ENCODE assay signal across 24 mouse cellular contexts in genomic region chr9:96908737-96909136, GRCm38 (mm10).
"Had no signal": no experiment of that assay in that cellular context is flagged by ENCODE, and none has a peak within 500 bp of the region (broad histone marks: within the 10 kb centered on the region; RNA-seq: fewer than 3 reads in every experiment).

No protein-coding gene starts in this region.

- H3K4me1 ChIP-seq: limb, embryonic 12.5 days; limb, embryonic 15.5 days; liver, embryonic 12.5 days; liver, embryonic 15.5 days; lung, embryonic 15.5 days; neural tube, embryonic 12.5 days; neural tube, embryonic 15.5 days had no signal

- H3K36me3 ChIP-seq: limb, embryonic 12.5 days; limb, embryonic 15.5 days; liver, embryonic 12.5 days; liver, embryonic 15.5 days; lung, embryonic 15.5 days; neural tube, embryonic 12.5 days; neural tube, embryonic 15.5 days had no signal

- ATAC-seq: inflammation-experienced regulatory T-cells, adult 6 months; liver, embryonic 12.5 days had no signal

- H3K4me3 ChIP-seq: limb, embryonic 12.5 days; limb, embryonic 15.5 days; liver, embryonic 12.5 days; liver, embryonic 15.5 days; lung, embryonic 15.5 days; megakaryocyte, embryonic 14.5 days; neural tube, embryonic 12.5 days; neural tube, embryonic 15.5 days had no signal

- DNase-seq: kidney, adult 2 months; kidney, postnatal 10 days; kidney, postnatal 36 days; layer of hippocampus, postnatal 36 days; left cerebral cortex, postnatal 4 days; lung, adult 18-20 months; lung, postnatal 10 days; lung, postnatal 36 days; midbrain, embryonic 14.5 days; right cerebral cortex, adult 18-20 months; right cerebral cortex, postnatal 14 days; right cerebral cortex, postnatal 4 days; spleen, adult 18-20 months; thymus, postnatal 25 days had no signal

- H3K9ac ChIP-seq: limb, embryonic 12.5 days; limb, embryonic 15.5 days; liver, embryonic 12.5 days; liver, embryonic 15.5 days; lung, embryonic 15.5 days; neural tube, embryonic 12.5 days; neural tube, embryonic 15.5 days had no signal

- H3K9me3 ChIP-seq: limb, embryonic 12.5 days; limb, embryonic 15.5 days; liver, embryonic 12.5 days; liver, embryonic 15.5 days; lung, embryonic 15.5 days; neural tube, embryonic 12.5 days; neural tube, embryonic 15.5 days had no signal

- H3K27me3 ChIP-seq: limb, embryonic 12.5 days; limb, embryonic 15.5 days; liver, embryonic 15.5 days; lung, embryonic 15.5 days; neural tube, embryonic 12.5 days; neural tube, embryonic 15.5 days had no signal

- H3K4me2 ChIP-seq: limb, embryonic 12.5 days; limb, embryonic 15.5 days; liver, embryonic 12.5 days; liver, embryonic 15.5 days; lung, embryonic 15.5 days; midbrain, embryonic 11.5 days; neural tube, embryonic 12.5 days; neural tube, embryonic 15.5 days had no signal

- H3K27ac ChIP-seq: limb, embryonic 12.5 days; limb, embryonic 15.5 days; liver, embryonic 12.5 days; liver, embryonic 15.5 days; lung, embryonic 15.5 days; neural tube, embryonic 12.5 days; neural tube, embryonic 15.5 days had no signal
